Comparison of ENCODE assay signal across 9 mouse cellular contexts in the genomic region with DNA sequence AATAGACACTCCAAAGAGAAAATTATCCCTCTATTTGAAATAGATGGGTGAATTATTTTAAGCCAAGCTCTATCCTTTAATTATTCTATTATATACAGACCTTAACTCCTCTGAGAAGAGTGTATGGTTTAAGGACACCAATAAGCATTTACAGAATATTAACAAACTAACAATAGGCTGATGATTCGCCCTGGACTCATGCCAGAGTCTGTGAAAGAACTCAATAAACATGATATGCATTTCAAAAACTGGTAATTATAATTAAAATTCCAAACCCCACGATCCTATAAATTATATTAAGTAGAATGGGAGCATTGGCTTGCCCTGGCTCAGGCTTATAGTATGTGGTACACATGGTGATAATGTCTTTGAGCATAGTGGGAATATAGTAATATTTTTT. TPM values are rescaled to one million over a fixed set of nuclear protein-coding genes. Genes with fewer than 3 reads are reported as not detected.
A peak's percentile ranks its signal among the peaks of the same experiment; 100 is the strongest.
DNase-seq lines count a peak whose midpoint lies in the region; ATAC-seq and TF ChIP-seq lines count a peak whose summit lies in the region.
"Had no signal": no experiment of that assay in that cellular context is flagged by ENCODE, and none has a peak within 500 bp of the region (broad histone marks: within the 10 kb centered on the region; RNA-seq: fewer than 3 reads in every experiment).

No protein-coding gene starts in this region.

- no peak for DNase-seq in intestine, embryonic 14.5 days (ENCODE audit: low spot score)
- DNase-seq in embryonic facial prominence, embryonic 11.5 days (ENCODE audit: low spot score): no peak
- no peak for DNase-seq in frontal cortex, postnatal 14 days (ENCODE audit: low spot score in 2 of 2)
- no peak for DNase-seq in urinary bladder, postnatal 25 days (ENCODE audit: low spot score)
- DNase-seq: kidney, adult 2 months; lung, adult 2 months had no signal

- H3K4me2 ChIP-seq in intestine, embryonic 14.5 days (ENCODE audit: low read length): peak overlapping the region; percentile 63; the same call in 1 of the 2 replicates
- H3K4me2 ChIP-seq in intestine, postnatal 0 days (replicated peaks; ENCODE audit: low read depth): no peak overlapping the region
- no peak overlapping the region for H3K4me2 ChIP-seq in embryonic facial prominence, embryonic 11.5 days (ENCODE audit: low read depth, low read length)
- no peak overlapping the region for H3K4me2 ChIP-seq in hindbrain, embryonic 12.5 days (replicated peaks)
- no peak overlapping the region for H3K4me2 ChIP-seq in midbrain, embryonic 13.5 days (replicated peaks)

- H3K27ac ChIP-seq in intestine, embryonic 14.5 days (ENCODE audit: low read depth): no peak overlapping the region
- no peak overlapping the region for H3K27ac ChIP-seq in intestine, postnatal 0 days (ENCODE audit: low read depth, low read length)
- peak overlapping the region; percentile 95; the same call in 1 of the 2 replicates for H3K27ac ChIP-seq in embryonic facial prominence, embryonic 11.5 days (replicated peaks; ENCODE audit: low read depth, low read length)
- peak overlapping the region; percentile 97 for H3K27ac ChIP-seq in hindbrain, embryonic 12.5 days
- peak overlapping the region; percentile 97; the same call in 1 of the 2 replicates for H3K27ac ChIP-seq in midbrain, embryonic 13.5 days

- WGBS in intestine, embryonic 14.5 days: 72% methylated on average over 2 of the region's 2 CpGs
- WGBS in intestine, postnatal 0 days: 70% methylated on average over 2 of the region's 2 CpGs
- 66% methylated on average over 2 of the region's 2 CpGs for WGBS in embryonic facial prominence, embryonic 11.5 days
- 75% methylated on average over 2 of the region's 2 CpGs for WGBS in hindbrain, embryonic 12.5 days
- WGBS in midbrain, embryonic 13.5 days: 67% methylated on average over 2 of the region's 2 CpGs

- peaks cover 21% of the 10 kb centered on the region for H3K4me1 ChIP-seq in intestine, embryonic 14.5 days (replicated peaks; ENCODE audit: control insufficient read depth, insufficient read depth, low read length)
- 0 out of 2 replicates have a peak, but pooled peaks cover 7% of the 10 kb centered on the region for H3K4me1 ChIP-seq in intestine, postnatal 0 days (replicated peaks; ENCODE audit: control insufficient read depth, insufficient read depth, low read length)
- H3K4me1 ChIP-seq in embryonic facial prominence, embryonic 11.5 days (ENCODE audit: control insufficient read depth, insufficient read depth, low read length): no peaks in the 10 kb centered on the region; the same call in 1 of the 2 replicates
- peaks cover 16% of the 10 kb centered on the region for H3K4me1 ChIP-seq in hindbrain, embryonic 12.5 days
- H3K4me1 ChIP-seq in midbrain, embryonic 13.5 days (replicated peaks): peaks cover 25% of the 10 kb centered on the region

- H3K9ac ChIP-seq in intestine, embryonic 14.5 days (ENCODE audit: low read length): no peak overlapping the region
- no peak overlapping the region for H3K9ac ChIP-seq in intestine, postnatal 0 days (ENCODE audit: low read depth, low read length)
- H3K9ac ChIP-seq in embryonic facial prominence, embryonic 11.5 days (replicated peaks; ENCODE audit: low read length): no peak overlapping the region
- no peak overlapping the region for H3K9ac ChIP-seq in hindbrain, embryonic 12.5 days
- H3K9ac ChIP-seq in midbrain, embryonic 13.5 days (replicated peaks): no peak overlapping the region

- no peak for TF ChIP-seq CTCF in intestine, postnatal 0 days (IDR thresholded peaks at IDR 0.05; ENCODE audit: low read depth)

- H3K36me3 ChIP-seq in intestine, embryonic 14.5 days (ENCODE audit: control insufficient read depth, insufficient read depth, low read length): no peaks in the 10 kb centered on the region
- no peaks in the 10 kb centered on the region for H3K36me3 ChIP-seq in intestine, postnatal 0 days (ENCODE audit: control insufficient read depth, insufficient read depth)
- no peaks in the 10 kb centered on the region for H3K36me3 ChIP-seq in embryonic facial prominence, embryonic 11.5 days (replicated peaks; ENCODE audit: control insufficient read depth, insufficient read depth, low read depth, low read length)
- no peaks in the 10 kb centered on the region for H3K36me3 ChIP-seq in hindbrain, embryonic 12.5 days
- no peaks in the 10 kb centered on the region for H3K36me3 ChIP-seq in midbrain, embryonic 13.5 days

- ATAC-seq in intestine, embryonic 14.5 days (replicated peaks; ENCODE audit: low FRiP score, low TSS enrichment, low read depth): no peak
- ATAC-seq in intestine, postnatal 0 days: no peak
- no peak for ATAC-seq in embryonic facial prominence, embryonic 11.5 days (replicated peaks; ENCODE audit: insufficient number of reproducible peaks, low FRiP score, low TSS enrichment, low read depth)
- ATAC-seq in hindbrain, embryonic 12.5 days (ENCODE audit: low FRiP score): no peak
- ATAC-seq in midbrain, embryonic 13.5 days: no peak

- no peaks in the 10 kb centered on the region for H3K27me3 ChIP-seq in intestine, embryonic 14.5 days (replicated peaks; ENCODE audit: control insufficient read depth, insufficient read depth, low read length)
- H3K27me3 ChIP-seq in intestine, postnatal 0 days (replicated peaks; ENCODE audit: control insufficient read depth, insufficient read depth, low read length): no peaks in the 10 kb centered on the region
- no peaks in the 10 kb centered on the region for H3K27me3 ChIP-seq in embryonic facial prominence, embryonic 11.5 days (ENCODE audit: control insufficient read depth, insufficient read depth, low read length)
- H3K27me3 ChIP-seq in hindbrain, embryonic 12.5 days: no peaks in the 10 kb centered on the region
- H3K27me3 ChIP-seq in midbrain, embryonic 13.5 days: no peaks in the 10 kb centered on the region

- H3K4me3 ChIP-seq in intestine, embryonic 14.5 days (ENCODE audit: low read depth, low read length): no peak overlapping the region
- no peak overlapping the region for H3K4me3 ChIP-seq in intestine, postnatal 0 days (ENCODE audit: low read depth, low read length)
- H3K4me3 ChIP-seq in embryonic facial prominence, embryonic 11.5 days (ENCODE audit: low read depth, low read length): no peak overlapping the region
- H3K4me3 ChIP-seq in hindbrain, embryonic 12.5 days: no peak overlapping the region
- H3K4me3 ChIP-seq in midbrain, embryonic 13.5 days (replicated peaks): no peak overlapping the region

- no peaks in the 10 kb centered on the region for H3K9me3 ChIP-seq in intestine, embryonic 14.5 days (ENCODE audit: control insufficient read depth, low read length)
- no peaks in the 10 kb centered on the region for H3K9me3 ChIP-seq in intestine, postnatal 0 days (ENCODE audit: control insufficient read depth)
- no peaks in the 10 kb centered on the region for H3K9me3 ChIP-seq in embryonic facial prominence, embryonic 11.5 days (replicated peaks; ENCODE audit: control insufficient read depth, low read length)
- H3K9me3 ChIP-seq in hindbrain, embryonic 12.5 days (replicated peaks): no peaks in the 10 kb centered on the region
- no peaks in the 10 kb centered on the region for H3K9me3 ChIP-seq in midbrain, embryonic 13.5 days

RNA-seq across cellular contexts. Expression of gene Rere, which starts 1.4 kb away (rescaled TPM):
- polyA plus RNA-seq in intestine, embryonic 14.5 days (2014; fragmentation: Nextera tagmentation; extraction: Ambion mirVana): 38.0 and 38.1 TPM in 2 replicates
- 20.7 and 22.4 TPM in 2 replicates for polyA plus RNA-seq in intestine, postnatal 0 days (2015; fragmentation: Nextera tagmentation; extraction: Ambion mirVana)
- 22.9 and 28.7 TPM in 2 replicates for polyA plus RNA-seq in embryonic facial prominence, embryonic 11.5 days (2014; fragmentation: Nextera tagmentation; extraction: Ambion mirVana)
- polyA plus RNA-seq in hindbrain, embryonic 12.5 days (2016; fragmentation: Nextera tagmentation; extraction: Ambion mirVana): 60.5 and 66.1 TPM in 2 replicates
- polyA plus RNA-seq in midbrain, embryonic 13.5 days (2015; fragmentation: Nextera tagmentation; extraction: Ambion mirVana): 42.4 and 43.6 TPM in 2 replicates

RNA-seq across cellular contexts. Expression of gene Eno1, which starts 43.5 kb away (rescaled TPM):
- polyA plus RNA-seq in intestine, embryonic 14.5 days (2014; fragmentation: Nextera tagmentation; extraction: Ambion mirVana): 1,930 and 1,939 TPM in 2 replicates
- 644 and 733 TPM in 2 replicates for polyA plus RNA-seq in intestine, postnatal 0 days (2015; fragmentation: Nextera tagmentation; extraction: Ambion mirVana)
- 1,873 and 2,043 TPM in 2 replicates for polyA plus RNA-seq in embryonic facial prominence, embryonic 11.5 days (2014; fragmentation: Nextera tagmentation; extraction: Ambion mirVana)
- polyA plus RNA-seq in hindbrain, embryonic 12.5 days (2016; fragmentation: Nextera tagmentation; extraction: Ambion mirVana): 1,309 and 1,398 TPM in 2 replicates
- 945 and 955 TPM in 2 replicates for polyA plus RNA-seq in midbrain, embryonic 13.5 days (2015; fragmentation: Nextera tagmentation; extraction: Ambion mirVana)

Comparison
In these comparisons a context has a peak if more than half of its experiments do, and no peak if none do; other contexts are left out.
1. H3K27ac ChIP-seq: peak in embryonic facial prominence, embryonic 11.5 days (single experiment), hindbrain, embryonic 12.5 days (single experiment) and midbrain, embryonic 13.5 days (single experiment); none in intestine, embryonic 14.5 days (single experiment) and intestine, postnatal 0 days (single experiment).